Mouse (Mus musculus) frontal cortex, postnatal 14 days (tissue): ENCODE measurements around the gene Map10.

ENCODE experiments used
- DNase-seq, 2 experiments: peaks; one replicate each; pipeline ENCODE4 v3.0.0; 2022; ENCODE audit warnings: low spot score in 2 of 2

Map10 gene

GRCm38 (mm10) chr8:125716211-125716610 lies 46.6 kb downstream of the Map10 start:
- no peak for DNase-seq

- no peak for DNase-seq
Observed at GRCm38 (mm10) chr8:125716613-125717012, 47.0 kb downstream of the Map10 start.

GRCm38 (mm10) chr8:125718914-125719313 lies 49.3 kb downstream of the Map10 start:
- DNase-seq = no peak

- no peak for DNase-seq
Observed at GRCm38 (mm10) chr8:125722675-125723074, 53.1 kb downstream of the Map10 start.
